Mouse (Mus musculus) left cerebral cortex, postnatal 4 days (tissue): ENCODE measurements around the gene Serpinb1c. TPM values are rescaled to one million over a fixed set of nuclear protein-coding genes. Genes with fewer than 3 reads are reported as not detected.
"Not testable (repeated sequence)": the region's sequence is repeated elsewhere in the genome, so short reads cannot be mapped to it uniquely, and the experiment has no call there.

ENCODE experiments used
- DNase-seq: peaks from one replicate; pipeline ENCODE4 v3.0.0-alpha.2; 2022
- intact Hi-C: fragments of 180-260 bp; cut with DNase I; formaldehyde crosslinking; loops from one replicate; pipeline ENCODE4 v1.15.1; 2025
- total RNA-seq, 2 experiments: library from RNA; stranded (reverse); gene quantifications; 2 replicates each; pipeline ENCODE4 v1.2.3; 2021

Serpinb1c gene
- total RNA-seq, 2 experiments from 2014 or later: not detected

GRCm38 (mm10) chr13:32867030-32867429 lies 31.0 kb downstream of the Serpinb1c start:
- intact Hi-C loops: no loop called here
- DNase-seq: no peak

DNA sequence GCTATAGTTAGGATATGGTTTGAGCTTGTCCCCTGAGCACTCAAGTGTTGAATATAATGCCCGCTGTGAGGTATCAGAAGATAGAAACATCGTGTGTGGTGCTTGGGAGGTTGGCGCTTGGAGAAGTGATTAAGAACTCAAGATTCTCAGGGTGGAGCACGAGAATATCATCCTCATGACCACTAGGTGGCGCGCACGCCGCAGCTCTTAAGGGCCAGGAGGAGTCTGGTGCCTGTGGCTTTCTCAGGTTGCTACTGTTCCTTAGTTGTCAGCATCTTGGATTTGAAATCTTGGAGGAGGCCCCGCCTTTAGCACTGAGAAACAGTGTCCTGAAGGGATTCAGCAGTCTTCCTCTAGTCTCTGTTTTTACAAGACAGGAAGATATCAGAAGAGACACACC lies 31.5 kb downstream of the Serpinb1c start:
- intact Hi-C loops: no loop called here
- DNase-seq: peak; percentile 76

DNA sequence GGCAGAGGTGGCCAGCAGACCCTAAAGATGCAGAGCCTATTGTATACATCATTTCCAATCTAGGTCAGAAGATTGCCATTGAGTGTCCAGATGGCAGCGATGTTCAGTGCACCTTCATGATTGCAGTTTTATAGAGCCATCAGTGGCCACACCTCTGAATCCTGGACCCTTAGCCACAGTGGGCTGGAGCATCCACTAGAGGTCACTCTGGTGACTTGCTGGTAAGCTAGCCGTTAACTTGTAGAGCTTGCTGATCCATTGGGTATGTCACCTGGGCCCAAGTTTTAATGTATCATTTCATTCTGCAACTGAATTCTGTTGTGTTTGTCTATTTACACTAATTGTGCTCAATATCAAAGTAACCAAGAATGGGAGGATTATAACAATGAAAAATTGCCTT lies 32.4 kb downstream of the Serpinb1c start:
- no peak for DNase-seq
- intact Hi-C loops: no loop called here

DNA sequence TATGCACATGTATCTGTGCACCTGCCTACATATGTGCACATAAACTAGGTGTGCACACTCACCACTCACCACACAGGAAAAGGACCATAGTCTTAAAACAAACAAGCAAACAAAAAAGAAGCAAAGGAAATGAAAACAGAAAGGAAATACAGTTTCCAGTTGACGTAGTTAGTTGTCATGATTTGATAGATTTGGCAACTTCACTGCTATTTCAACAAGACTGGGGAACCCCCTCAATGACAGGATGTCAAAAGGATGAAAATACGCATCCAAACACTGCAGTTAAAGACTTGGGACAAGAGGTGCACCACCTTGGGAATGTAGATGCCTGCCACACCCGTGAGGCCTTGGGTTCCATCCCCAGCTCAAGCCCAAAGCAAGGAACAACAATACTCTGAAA lies 33.5 kb downstream of the Serpinb1c start:
- DNase-seq, intact Hi-C loops: not testable (repeated sequence)

GRCm38 (mm10) chr13:32863456-32863855 lies 34.6 kb downstream of the Serpinb1c start:
- intact Hi-C loops: no loop called here
- no peak for DNase-seq

DNA sequence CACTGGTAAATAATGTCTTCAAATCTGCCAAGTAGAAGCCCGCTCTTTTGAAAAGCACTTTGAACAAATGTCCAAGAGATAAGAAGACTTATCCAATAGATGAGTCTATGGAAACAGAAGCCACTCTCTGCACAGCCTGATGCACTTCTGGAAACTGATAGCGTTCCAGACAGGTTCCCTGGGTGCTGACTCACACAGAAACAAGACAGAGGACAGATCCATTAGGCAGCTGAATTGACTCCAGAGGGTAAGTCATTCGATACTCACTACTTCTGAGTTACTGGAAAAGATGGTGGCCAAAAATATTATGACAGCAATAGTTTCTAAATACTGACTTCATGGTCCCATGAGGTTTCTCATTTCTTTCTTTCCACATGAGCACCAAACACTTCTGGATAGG lies 37.2 kb downstream of the Serpinb1c start:
- DNase-seq: no peak
- intact Hi-C loops: no loop called here

DNA sequence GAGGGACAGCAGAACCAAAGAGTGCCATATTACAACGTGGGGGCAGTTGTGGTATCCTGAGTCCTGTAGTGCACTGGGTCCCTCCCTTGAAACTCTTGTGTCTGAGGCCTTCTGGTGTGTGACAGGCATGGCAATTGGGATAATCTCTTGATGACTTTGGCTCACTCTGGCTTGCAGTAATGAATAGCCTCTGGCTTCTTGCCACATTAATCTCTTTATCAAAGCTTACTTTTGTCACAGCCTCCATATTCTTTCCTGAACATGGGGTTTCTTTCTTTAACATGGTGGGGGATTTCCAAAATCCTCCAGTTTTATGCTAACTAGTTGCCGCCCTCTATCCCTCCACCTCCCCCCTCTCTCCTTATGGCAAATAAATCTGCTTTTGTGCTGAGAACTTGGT lies 44.9 kb downstream of the Serpinb1c start:
- intact Hi-C loops: no loop called here
- no peak for DNase-seq

GRCm38 (mm10) chr13:32852539-32852938 lies 45.5 kb downstream of the Serpinb1c start:
- intact Hi-C loops: no loop called here
- no peak for DNase-seq

GRCm38 (mm10) chr13:32851967-32852366 lies 46.0 kb downstream of the Serpinb1c start:
- DNase-seq: peak; percentile 43
- intact Hi-C loops: no loop called here

- no peak for DNase-seq
- intact Hi-C loops: no loop called here
These were observed 47.2 kb downstream of the Serpinb1c start, which contains the start of gene Serpinb1a for GRCm38 (mm10) chr13:32850668-32851404. TSS of gene Serpinb1a (minus strand) at chr13:32851185.

DNA sequence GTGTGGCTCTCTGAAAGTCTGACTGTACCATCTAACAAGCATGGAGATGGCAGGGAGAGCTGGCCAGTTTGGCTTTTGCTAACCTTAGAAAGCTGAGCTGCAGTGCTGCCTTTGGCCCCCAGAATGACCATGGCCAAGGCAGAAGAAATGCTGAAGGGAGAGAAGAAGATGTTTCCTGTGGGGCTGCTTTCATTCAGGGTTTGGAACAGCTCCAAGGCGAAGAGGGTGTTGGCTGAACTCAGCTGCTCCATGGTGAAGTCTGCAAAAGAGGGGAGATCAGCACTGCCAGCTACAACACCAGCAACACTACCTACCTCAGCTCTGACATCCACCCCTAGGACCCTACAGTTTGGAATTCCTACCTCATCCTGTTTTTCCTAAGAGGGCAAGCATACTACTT lies 47.9 kb downstream of the Serpinb1c start:
- no peak for DNase-seq
- intact Hi-C loops: no loop called here

DNA sequence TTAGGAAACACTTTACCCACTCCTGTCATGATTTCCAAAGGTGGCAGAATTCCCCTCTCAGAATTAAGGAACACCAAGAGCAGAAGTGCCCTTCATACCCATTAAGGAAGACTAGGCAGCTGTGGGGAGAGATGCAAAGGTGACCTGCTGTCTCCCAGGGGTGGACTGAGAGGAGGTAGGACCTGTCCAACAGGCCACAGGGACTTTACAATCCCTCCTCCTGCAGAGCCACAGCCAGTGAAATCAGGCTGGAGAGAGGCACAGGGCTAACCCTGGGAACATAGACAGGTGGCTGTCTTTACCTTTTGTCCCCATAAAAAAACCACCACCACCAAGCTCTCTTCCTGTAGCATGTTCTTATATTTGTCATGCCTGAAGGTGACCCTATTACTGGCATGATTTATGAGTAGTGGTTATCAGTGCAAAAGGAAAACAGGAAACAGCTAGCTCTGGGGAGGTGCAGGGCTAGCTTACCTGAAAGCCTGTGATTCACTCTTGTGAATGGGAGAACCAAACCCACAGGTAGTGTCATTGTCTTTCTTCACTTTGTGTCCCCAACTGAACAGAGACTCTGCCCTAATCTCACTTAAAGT lies 48.4 kb downstream of the Serpinb1c start:
- intact Hi-C loops: no loop called here
- DNase-seq: no peak

DNA sequence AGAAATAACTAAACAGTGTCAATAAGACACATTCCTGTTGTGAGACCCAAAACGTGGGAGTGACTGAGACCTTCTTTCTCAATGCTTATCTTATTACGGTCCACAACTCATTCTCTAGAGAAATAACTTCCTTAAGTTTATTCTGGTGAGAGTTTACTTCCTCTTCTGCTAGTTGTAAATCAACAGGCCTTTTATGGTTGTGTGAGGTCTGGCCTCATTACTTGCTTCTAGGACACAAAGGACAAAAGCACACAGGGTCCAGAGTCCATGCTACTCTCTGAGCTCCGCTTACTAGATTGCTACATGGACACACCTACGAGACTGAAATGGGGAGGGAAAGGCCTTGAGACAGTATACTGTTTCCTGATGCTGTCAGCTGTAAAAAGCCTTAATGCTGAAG lies 48.9 kb downstream of the Serpinb1c start:
- intact Hi-C loops: no loop called here
- DNase-seq: no peak

DNA sequence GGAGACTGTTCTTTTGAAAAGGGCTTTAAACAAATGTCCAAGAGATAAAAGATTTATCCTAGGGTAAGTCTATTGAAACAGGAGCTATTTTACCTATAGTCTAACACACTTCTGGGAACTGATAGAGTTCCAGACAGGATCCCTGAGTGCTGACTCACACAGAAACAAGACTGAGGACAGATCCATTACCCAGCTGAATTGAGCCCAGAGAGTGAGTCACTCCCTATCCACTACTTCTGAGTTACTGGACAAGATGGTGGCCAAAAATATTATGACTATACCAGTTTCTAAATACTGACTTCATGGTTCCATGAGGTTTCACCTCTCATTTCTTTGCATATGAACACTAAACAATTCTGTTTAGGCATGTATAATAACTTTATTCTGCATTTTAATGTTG lies 51.8 kb downstream of the Serpinb1c start:
- intact Hi-C loops: no loop called here
- DNase-seq: no peak

DNA sequence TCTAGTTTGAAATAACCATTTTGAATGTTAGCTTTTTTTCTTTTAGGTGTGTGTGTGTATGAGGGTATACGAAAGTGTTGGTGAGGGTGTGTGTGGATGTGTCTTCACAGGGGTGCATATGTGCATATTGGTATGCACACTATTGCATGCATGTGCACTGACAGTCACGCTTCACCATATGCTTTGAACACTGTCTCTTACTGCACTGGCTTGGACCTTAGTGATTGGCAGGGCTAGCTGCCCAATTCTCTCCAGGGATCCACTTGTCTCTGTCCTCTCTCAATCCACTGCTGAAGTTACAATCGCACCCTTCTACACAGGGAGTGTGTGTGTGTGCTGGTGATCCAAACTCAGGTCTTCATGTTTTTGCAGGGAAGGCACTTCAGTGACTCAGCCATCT lies 56.7 kb downstream of the Serpinb1c start:
- intact Hi-C loops: no loop called here
- DNase-seq: no peak

DNA sequence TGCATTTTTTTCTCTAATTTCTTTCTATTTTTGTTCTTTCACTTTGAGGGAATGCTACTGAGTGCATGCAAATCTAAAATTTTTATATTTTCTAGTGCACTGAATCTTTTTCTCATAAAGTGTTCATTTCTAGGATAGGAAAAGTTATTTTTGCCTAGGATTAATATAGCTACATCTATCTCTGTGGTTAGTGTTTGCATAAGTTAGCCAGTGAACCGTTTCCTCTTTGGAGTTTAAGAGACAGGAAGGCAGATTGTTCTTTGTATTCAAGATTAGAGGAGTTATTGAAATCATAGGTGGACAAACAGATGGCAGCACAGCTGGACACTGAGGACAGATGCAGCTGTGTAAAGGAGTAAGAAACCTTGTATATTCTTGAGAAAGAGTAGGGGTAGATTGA lies 58.7 kb downstream of the Serpinb1c start:
- DNase-seq: no peak
- intact Hi-C loops: no loop called here

- intact Hi-C loops: no loop called here
- no peak for DNase-seq
These were observed 63.5 kb downstream of the Serpinb1c start for GRCm38 (mm10) chr13:32834513-32834912.

- DNase-seq: no peak
- intact Hi-C loops: no loop called here
These were observed 64.8 kb downstream of the Serpinb1c start for GRCm38 (mm10) chr13:32833237-32833636.

DNA sequence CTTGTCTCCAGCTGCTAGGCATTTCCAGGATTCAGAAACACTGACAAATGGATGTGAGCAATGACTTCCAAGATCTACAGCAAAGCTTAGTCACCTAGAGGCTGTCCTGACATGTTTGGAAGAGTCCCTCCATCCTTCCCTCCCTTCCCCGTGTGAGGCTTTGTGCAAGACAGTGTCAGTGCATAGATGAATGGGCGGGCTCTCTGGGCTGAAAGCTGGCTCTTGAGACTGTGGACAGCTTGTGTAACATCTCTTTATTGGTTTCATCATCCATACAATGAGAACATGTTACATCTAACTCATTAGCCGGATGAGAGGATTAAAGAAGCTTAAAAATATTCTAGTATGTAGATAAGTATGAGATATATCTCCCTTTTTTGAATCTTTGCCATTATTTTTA lies 65.2 kb downstream of the Serpinb1c start:
- DNase-seq: no peak
- intact Hi-C loops: no loop called here

- intact Hi-C loops: no loop called here
- DNase-seq: no peak
These were observed 66.3 kb downstream of the Serpinb1c start for GRCm38 (mm10) chr13:32831505-32832273.
